Mouse (Mus musculus) frontal cortex, postnatal 36 days (tissue): ENCODE results near the gene Ovol2.

Source experiments
- DNase-seq, 2 experiments: peaks; one replicate each; pipeline ENCODE4 v3.0.0; 2022; ENCODE audit warnings: low spot score in 2 of 2

The Ovol2 gene

GRCm38 (mm10) chr2:144268446-144269305 lies 63.3 kb downstream of the Ovol2 start:
- DNase-seq: no peak

- no peak for DNase-seq
Measured at GRCm38 (mm10) chr2:144267731-144268015, 64.3 kb downstream of the Ovol2 start.

- DNase-seq: no peak
Measured at GRCm38 (mm10) chr2:144267004-144267730, 64.8 kb downstream of the Ovol2 start.

GRCm38 (mm10) chr2:144265916-144266683 lies 65.8 kb downstream of the Ovol2 start:
- no peak for DNase-seq

- no peak for DNase-seq
Measured at GRCm38 (mm10) chr2:144265120-144265488, 66.8 kb downstream of the Ovol2 start.

GRCm38 (mm10) chr2:144264398-144265119 lies 67.4 kb downstream of the Ovol2 start:
- DNase-seq: no peak

GRCm38 (mm10) chr2:144262837-144263236 lies 69.1 kb downstream of the Ovol2 start:
- no peak for DNase-seq
